Mouse (Mus musculus): ENCODE data around the gene Nectin3. TPM values are rescaled to one million over a fixed set of nuclear protein-coding genes. Genes with fewer than 3 reads are reported as not detected.
A peak's percentile ranks its signal among the peaks of the same experiment; 100 is the strongest.

Gene Nectin3
- polyA plus RNA-seq (2014; fragmentation: Nextera tagmentation; extraction: Ambion mirVana), result 51.3 and 59.0 TPM in 2 replicates

- DNase-seq (ENCODE audit: low spot score, missing footprints), result peak; percentile 82
- H3K9me3 ChIP-seq (ENCODE audit: control insufficient read depth, low read length), result no peaks in the 10 kb centered on the region
- H3K4me2 ChIP-seq, result peak within 1 kb of the TSS; percentile 54
- H3K36me3 ChIP-seq (ENCODE audit: control insufficient read depth, insufficient read depth, low read length), result no peaks in the 10 kb centered on the region; the same call in 1 of the 2 replicates
- ATAC-seq (ENCODE audit: low FRiP score), result no peak
- H3K27ac ChIP-seq (ENCODE audit: low read depth, low read length), result peak within 1 kb of the TSS; percentile 90
- H3K4me3 ChIP-seq (ENCODE audit: low read depth, low read length), result peak within 1 kb of the TSS; percentile 92
- H3K4me1 ChIP-seq (ENCODE audit: control insufficient read depth, insufficient read depth, low read length), result peaks cover 10% of the 10 kb centered on the region; the same call in 1 of the 2 replicates
- H3K27me3 ChIP-seq (ENCODE audit: control insufficient read depth, insufficient read depth, low read length), result no peaks in the 10 kb centered on the region
- 8% methylated on average over 4 of the region's 4 CpGs for WGBS
- H3K9ac ChIP-seq (ENCODE audit: low read length), result peak within 1 kb of the TSS; percentile 98
These were observed at the start of gene Nectin3 for GRCm38 (mm10) chr16:46498421-46498789. TSS of gene Nectin3 (minus strand) at chr16:46498525.

DNA sequence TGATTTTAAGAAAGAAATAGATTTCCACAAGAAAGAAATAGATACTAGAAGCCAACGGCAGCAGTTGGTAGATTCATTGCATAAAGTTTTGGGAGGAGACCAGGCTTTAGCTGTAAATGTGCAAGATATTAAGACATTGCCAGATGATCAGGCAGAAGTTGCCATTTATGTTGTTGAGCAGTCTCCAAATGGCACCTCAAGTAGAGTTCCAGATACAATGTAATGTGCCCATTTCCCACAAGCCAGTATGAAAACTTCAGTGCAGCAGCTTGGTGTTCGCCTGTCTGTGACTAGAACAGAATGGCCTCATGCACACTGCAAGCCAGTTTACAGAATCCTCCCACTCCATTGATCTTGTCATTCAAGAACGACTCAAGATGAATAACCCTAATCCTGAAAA is 39.8 kb upstream of the Nectin3 start:
- 72% methylated on average over 3 of the region's 3 CpGs for WGBS
- Histone ChIP-seq H3K27me3 (ENCODE audit: control insufficient read depth, insufficient read depth, low read length) (no peaks in the 10 kb centered on the region), H3K4me1 (ENCODE audit: control insufficient read depth, insufficient read depth, low read length) (no peaks in the 10 kb centered on the region), H3K9me3 (ENCODE audit: control insufficient read depth, low read length) (no peaks in the 10 kb centered on the region), H3K4me3 (ENCODE audit: low read depth, low read length) (no peak overlapping the region), H3K27ac (ENCODE audit: low read depth, low read length) (no peak overlapping the region), H3K36me3 (ENCODE audit: control insufficient read depth, insufficient read depth, low read length) (no peaks in the 10 kb centered on the region), H3K4me2 (no peak overlapping the region), H3K9ac (ENCODE audit: low read length) (no peak overlapping the region)
- ATAC-seq (ENCODE audit: low FRiP score) (no peak), DNase-seq (ENCODE audit: low spot score, missing footprints) (no peak)

DNA sequence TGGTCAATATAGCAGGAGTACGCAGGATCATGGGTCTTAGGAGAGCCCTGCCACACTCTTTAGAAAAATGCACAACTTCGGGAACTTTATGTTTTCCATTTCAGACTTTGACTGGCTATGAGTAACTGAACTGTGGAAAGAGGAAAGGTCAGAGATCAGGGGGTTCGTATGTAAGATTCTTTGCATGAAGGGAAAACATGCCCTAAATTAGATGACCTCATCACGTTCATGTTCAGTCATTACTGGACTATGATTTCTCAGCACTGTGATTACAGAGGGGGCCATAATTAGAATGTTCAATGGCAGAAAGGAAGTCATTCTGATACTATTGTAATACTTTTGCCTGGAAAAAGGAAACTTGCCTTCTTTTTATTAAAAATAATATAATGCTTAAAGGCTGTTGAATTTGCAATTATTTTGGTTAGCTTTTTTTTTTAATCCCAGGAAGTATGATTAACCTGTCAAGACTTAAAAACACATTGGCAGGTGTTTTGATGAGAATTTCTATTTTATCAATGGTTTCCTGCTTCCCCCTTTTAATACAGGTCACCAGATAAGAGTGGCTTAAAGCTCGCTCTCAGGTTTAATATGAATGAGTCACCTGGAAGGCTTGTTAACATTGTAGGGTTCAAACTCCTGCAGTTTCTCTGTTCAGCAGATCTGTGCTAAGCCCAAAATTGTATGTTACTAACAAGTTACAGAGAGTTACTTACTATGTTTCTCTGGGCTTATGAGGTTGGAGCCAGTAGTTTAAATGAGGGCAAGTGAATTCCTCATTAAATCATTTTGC is 34.3 kb upstream of the Nectin3 start:
- ATAC-seq (ENCODE audit: low FRiP score) (no peak), DNase-seq (ENCODE audit: low spot score, missing footprints) (no peak)
- Histone ChIP-seq H3K36me3 (ENCODE audit: control insufficient read depth, insufficient read depth, low read length) (no peaks in the 10 kb centered on the region), H3K27ac (ENCODE audit: low read depth, low read length) (no peak overlapping the region), H3K4me3 (ENCODE audit: low read depth, low read length) (no peak overlapping the region), H3K9ac (ENCODE audit: low read length) (no peak overlapping the region), H3K27me3 (ENCODE audit: control insufficient read depth, insufficient read depth, low read length) (no peaks in the 10 kb centered on the region), H3K4me2 (no peak overlapping the region), H3K4me1 (ENCODE audit: control insufficient read depth, insufficient read depth, low read length) (no peaks in the 10 kb centered on the region), H3K9me3 (ENCODE audit: control insufficient read depth, low read length) (no peaks in the 10 kb centered on the region)
- WGBS, result 83% methylated on average over 5 of the region's 5 CpGs

DNA sequence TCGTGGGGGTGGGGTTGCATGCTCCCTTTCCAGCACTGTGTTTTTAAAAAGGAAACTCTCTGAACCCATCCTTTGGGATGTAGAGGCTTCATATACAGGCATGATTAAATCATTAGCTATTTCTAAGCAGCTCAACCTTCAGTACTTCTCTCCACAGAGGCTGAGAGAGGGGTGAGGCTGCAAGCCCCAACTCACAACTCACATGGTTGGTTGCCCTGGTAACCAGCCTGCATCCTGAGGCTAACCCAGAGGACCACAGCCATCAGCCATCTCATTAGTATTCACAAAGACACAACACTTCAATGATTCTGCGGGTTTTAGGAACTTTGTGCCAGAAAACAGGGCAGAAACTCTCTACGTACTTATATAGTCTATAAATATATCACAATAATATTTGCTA is 32.7 kb upstream of the Nectin3 start:
- WGBS, result 57% methylated on average over 3 of the region's 3 CpGs
- Histone ChIP-seq H3K27ac (ENCODE audit: low read depth, low read length) (no peak overlapping the region), H3K4me2 (no peak overlapping the region), H3K4me3 (ENCODE audit: low read depth, low read length) (no peak overlapping the region), H3K9me3 (ENCODE audit: control insufficient read depth, low read length) (no peaks in the 10 kb centered on the region), H3K4me1 (ENCODE audit: control insufficient read depth, insufficient read depth, low read length) (no peaks in the 10 kb centered on the region), H3K9ac (ENCODE audit: low read length) (no peak overlapping the region), H3K36me3 (ENCODE audit: control insufficient read depth, insufficient read depth, low read length) (no peaks in the 10 kb centered on the region), H3K27me3 (ENCODE audit: control insufficient read depth, insufficient read depth, low read length) (no peaks in the 10 kb centered on the region)
- peak; percentile 95 for ATAC-seq (ENCODE audit: low FRiP score)
- no peak for DNase-seq (ENCODE audit: low spot score, missing footprints)

GRCm38 (mm10) chr16:46520885-46521417 is 22.6 kb upstream of the Nectin3 start:
- Histone ChIP-seq H3K27me3 (ENCODE audit: control insufficient read depth, insufficient read depth, low read length) (no peaks in the 10 kb centered on the region), H3K27ac (ENCODE audit: low read depth, low read length) (no peak overlapping the region), H3K4me3 (ENCODE audit: low read depth, low read length) (no peak overlapping the region), H3K4me2 (no peak overlapping the region), H3K9me3 (ENCODE audit: control insufficient read depth, low read length) (no peaks in the 10 kb centered on the region), H3K4me1 (ENCODE audit: control insufficient read depth, insufficient read depth, low read length) (no peaks in the 10 kb centered on the region), H3K36me3 (ENCODE audit: control insufficient read depth, insufficient read depth, low read length) (no peaks in the 10 kb centered on the region), H3K9ac (ENCODE audit: low read length) (no peak overlapping the region)
- 70% methylated on average over 5 of the region's 5 CpGs for WGBS
- peak; percentile 76 for DNase-seq (ENCODE audit: low spot score, missing footprints)
- ATAC-seq (ENCODE audit: low FRiP score), result no peak

GRCm38 (mm10) chr16:46519606-46520005 is 21.3 kb upstream of the Nectin3 start:
- WGBS, result 92% methylated on average over 2 of the region's 2 CpGs
- H3K4me3 ChIP-seq (ENCODE audit: low read depth, low read length), result no peak overlapping the region
- H3K9me3 ChIP-seq (ENCODE audit: control insufficient read depth, low read length), result no peaks in the 10 kb centered on the region
- H3K27me3 ChIP-seq (ENCODE audit: control insufficient read depth, insufficient read depth, low read length), result no peaks in the 10 kb centered on the region
- no peak overlapping the region for H3K27ac ChIP-seq (ENCODE audit: low read depth, low read length)
- no peak overlapping the region for H3K9ac ChIP-seq (ENCODE audit: low read length)
- no peaks in the 10 kb centered on the region for H3K4me1 ChIP-seq (ENCODE audit: control insufficient read depth, insufficient read depth, low read length)
- DNase-seq (ENCODE audit: low spot score, missing footprints) (no peak), ATAC-seq (ENCODE audit: low FRiP score) (no peak)
- H3K36me3 ChIP-seq (ENCODE audit: control insufficient read depth, insufficient read depth, low read length), result no peaks in the 10 kb centered on the region
- H3K4me2 ChIP-seq, result no peak overlapping the region

GRCm38 (mm10) chr16:46507944-46508333 is 9.6 kb upstream of the Nectin3 start:
- no peak for ATAC-seq (ENCODE audit: low FRiP score)
- 91% methylated on average over 3 of the region's 3 CpGs for WGBS
- Histone ChIP-seq H3K27me3 (ENCODE audit: control insufficient read depth, insufficient read depth, low read length) (no peaks in the 10 kb centered on the region), H3K4me2 (no peak overlapping the region), H3K4me1 (ENCODE audit: control insufficient read depth, insufficient read depth, low read length) (no peaks in the 10 kb centered on the region), H3K4me3 (ENCODE audit: low read depth, low read length) (no peak overlapping the region), H3K9ac (ENCODE audit: low read length) (no peak overlapping the region), H3K9me3 (ENCODE audit: control insufficient read depth, low read length) (no peaks in the 10 kb centered on the region), H3K27ac (ENCODE audit: low read depth, low read length) (no peak overlapping the region), H3K36me3 (ENCODE audit: control insufficient read depth, insufficient read depth, low read length) (no peaks in the 10 kb centered on the region)
- peak; percentile 8 for DNase-seq (ENCODE audit: low spot score, missing footprints)

- Histone ChIP-seq H3K27me3 (ENCODE audit: control insufficient read depth, insufficient read depth, low read length) (no peaks in the 10 kb centered on the region), H3K27ac (ENCODE audit: low read depth, low read length) (no peak overlapping the region), H3K4me1 (ENCODE audit: control insufficient read depth, insufficient read depth, low read length) (no peaks in the 10 kb centered on the region), H3K9me3 (ENCODE audit: control insufficient read depth, low read length) (no peaks in the 10 kb centered on the region), H3K4me2 (no peak overlapping the region), H3K36me3 (ENCODE audit: control insufficient read depth, insufficient read depth, low read length) (no peaks in the 10 kb centered on the region), H3K4me3 (ENCODE audit: low read depth, low read length) (no peak overlapping the region), H3K9ac (ENCODE audit: low read length) (no peak overlapping the region)
- ATAC-seq (ENCODE audit: low FRiP score) (no peak), DNase-seq (ENCODE audit: low spot score, missing footprints) (peak; percentile 71)
- WGBS, result 51% methylated on average over 3 of the region's 3 CpGs
These were observed 9.1 kb upstream of the Nectin3 start for GRCm38 (mm10) chr16:46507260-46507943.

GRCm38 (mm10) chr16:46504006-46504405 is 5.7 kb upstream of the Nectin3 start:
- ATAC-seq (ENCODE audit: low FRiP score) (no peak), DNase-seq (ENCODE audit: low spot score, missing footprints) (peak; percentile 26)
- H3K27ac ChIP-seq (ENCODE audit: low read depth, low read length), result no peak overlapping the region
- no peaks in the 10 kb centered on the region for H3K4me1 ChIP-seq (ENCODE audit: control insufficient read depth, insufficient read depth, low read length)
- WGBS, result 89% methylated on average over 4 of the region's 4 CpGs
- H3K27me3 ChIP-seq (ENCODE audit: control insufficient read depth, insufficient read depth, low read length), result no peaks in the 10 kb centered on the region
- no peaks in the 10 kb centered on the region for H3K9me3 ChIP-seq (ENCODE audit: control insufficient read depth, low read length)
- H3K9ac ChIP-seq (ENCODE audit: low read length), result no peak overlapping the region
- no peak overlapping the region for H3K4me3 ChIP-seq (ENCODE audit: low read depth, low read length)
- H3K4me2 ChIP-seq, result no peak overlapping the region
- no peaks in the 10 kb centered on the region for H3K36me3 ChIP-seq (ENCODE audit: control insufficient read depth, insufficient read depth, low read length)
